Mouse (Mus musculus) forebrain, embryonic 13.5 days (tissue): ENCODE data around the gene Kcng3. TPM values are rescaled to one million over a fixed set of nuclear protein-coding genes. Genes with fewer than 3 reads are reported as not detected.

Experiments
- ATAC-seq: fragments of 200-750 bp; cut with Nextera tagmentation; 2 replicates; pipeline ENCODE4 v1.8.0; 2017
- H3K27ac ChIP-seq: fragments of 300-500 bp; sonication (generic); 2 replicates; pipeline ENCODE4 v1.5.1; 2015; ENCODE audit warnings: inconsistent platforms, mild to moderate bottlenecking, moderate library complexity
- H3K27me3 ChIP-seq: fragments of 300-500 bp; sonication (generic); 2 replicates; pipeline ENCODE4 v1.6.1; 2015; ENCODE audit warnings: mild to moderate bottlenecking, inconsistent platforms
- H3K36me3 ChIP-seq: fragments of 300-500 bp; sonication (generic); 2 replicates; pipeline ENCODE4 v1.6.1; 2015; ENCODE audit warnings: mild to moderate bottlenecking, inconsistent platforms; ENCODE audit not compliant: poor library complexity, severe bottlenecking
- H3K4me1 ChIP-seq: fragments of 300-500 bp; sonication (generic); 2 replicates; pipeline ENCODE4 v1.6.1; 2015; ENCODE audit warnings: inconsistent platforms
- H3K4me2 ChIP-seq: fragments of 300-500 bp; sonication (generic); 2 replicates; pipeline ENCODE4 v1.6.1; 2015; ENCODE audit warnings: inconsistent platforms, mild to moderate bottlenecking, moderate library complexity
- H3K4me3 ChIP-seq: fragments of 300-500 bp; sonication (generic); 2 replicates; pipeline ENCODE4 v1.5.1; 2015; ENCODE audit warnings: mild to moderate bottlenecking, inconsistent platforms
- H3K9ac ChIP-seq: fragments of 300-500 bp; sonication (generic); 2 replicates; pipeline ENCODE4 v1.6.1; 2015; ENCODE audit warnings: mild to moderate bottlenecking, inconsistent platforms
- H3K9me3 ChIP-seq: fragments of 300-500 bp; sonication (generic); replicated peaks from 2 replicates; pipeline ENCODE4 v1.6.1; 2016; ENCODE audit warnings: inconsistent platforms
- WGBS: fragments of 180-500 bp; shearing (Covaris S2); methylation state at CpG from one replicate; pipeline ENCODE4 v1.1.7; 2015; 5-methylcytosine and 5-hydroxymethylcytosine counted together
- polyA plus RNA-seq: library from polyadenylated mRNA; unstranded; fragments of >200 nt; fragmentation: Nextera tagmentation; extraction: Ambion mirVana; gene quantifications from 2 replicates; pipeline ENCODE4 v1.2.1, GENCODE M21; 2015

Gene Kcng3
- polyA plus RNA-seq, 1 experiment from 2014 or later, result not detected

DNA sequence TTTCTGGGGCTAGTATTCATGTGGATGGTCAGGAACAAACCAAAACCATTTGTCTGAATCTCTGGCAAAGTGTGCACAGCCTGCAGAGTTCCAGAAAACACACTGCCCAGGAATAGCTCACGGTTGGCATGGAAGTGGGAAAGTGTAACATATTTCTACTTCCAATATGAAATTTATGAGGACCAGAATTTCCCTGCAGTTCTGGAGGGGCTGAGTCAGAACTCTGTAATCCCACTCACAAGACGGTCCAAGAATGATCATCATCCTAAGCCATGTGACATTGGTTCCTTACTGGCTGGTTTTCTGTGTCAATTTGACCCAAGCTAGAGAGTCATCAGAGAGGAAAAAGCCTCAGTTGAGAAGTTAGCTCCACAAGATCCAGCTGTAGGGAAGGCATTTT lies 89.3 kb downstream of the Kcng3 start:
- Histone ChIP-seq H3K27me3 (peaks cover 19% of the 10 kb centered on the region), H3K9me3 (no peaks in the 10 kb centered on the region), H3K9ac (no peak overlapping the region), H3K36me3 (no peaks in the 10 kb centered on the region), H3K4me1 (peaks cover 19% of the 10 kb centered on the region), H3K4me2 (no peak overlapping the region), H3K27ac (no peak overlapping the region), H3K4me3 (no peak overlapping the region)
- ATAC-seq, result no peak
- WGBS, result 84% methylated on average over 2 of the region's 2 CpGs

GRCm38 (mm10) chr17:83539262-83540037 lies 92.2 kb downstream of the Kcng3 start:
- Histone ChIP-seq H3K27me3 (no peaks in the 10 kb centered on the region), H3K36me3 (no peaks in the 10 kb centered on the region), H3K4me3 (no peak overlapping the region), H3K27ac (no peak overlapping the region), H3K4me1 (no peaks in the 10 kb centered on the region), H3K4me2 (no peak overlapping the region), H3K9ac (no peak overlapping the region), H3K9me3 (no peaks in the 10 kb centered on the region)
- WGBS, result 80% methylated on average over 12 of the region's 12 CpGs
- no peak for ATAC-seq

- H3K4me1 ChIP-seq, result no peaks in the 10 kb centered on the region
- no peak overlapping the region for H3K9ac ChIP-seq
- no peak overlapping the region for H3K4me3 ChIP-seq
- no peaks in the 10 kb centered on the region for H3K9me3 ChIP-seq
- 92% methylated on average over 1 of the region's 1 CpGs for WGBS
- no peak overlapping the region for H3K4me2 ChIP-seq
- no peak overlapping the region for H3K27ac ChIP-seq
- ATAC-seq, result no peak
- H3K36me3 ChIP-seq, result no peaks in the 10 kb centered on the region
- no peaks in the 10 kb centered on the region for H3K27me3 ChIP-seq
Observed at GRCm38 (mm10) chr17:83538694-83539093, 93.0 kb downstream of the Kcng3 start.

- Histone ChIP-seq H3K4me1 (no peaks in the 10 kb centered on the region), H3K27ac (no peak overlapping the region), H3K9me3 (no peaks in the 10 kb centered on the region), H3K27me3 (no peaks in the 10 kb centered on the region), H3K9ac (no peak overlapping the region), H3K4me2 (no peak overlapping the region), H3K36me3 (no peaks in the 10 kb centered on the region), H3K4me3 (no peak overlapping the region)
- ATAC-seq, result no peak
- 58% methylated on average over 9 of the region's 9 CpGs for WGBS
Observed at GRCm38 (mm10) chr17:83538141-83538540, 93.6 kb downstream of the Kcng3 start.

Other genes starting within 250 kb of the Kcng3 start
- 180 and 182 TPM in 2 replicates for gene Cox7a2l, start 114.6 kb downstream of the Kcng3 start, polyA plus RNA-seq
- gene Mta3, start 74.3 kb upstream of the Kcng3 start, polyA plus RNA-seq, result 28.7 and 30.6 TPM in 2 replicates
- gene Haao, start 216.1 kb upstream of the Kcng3 start, polyA plus RNA-seq, result 0.24 TPM in 1 of 2 replicates, not detected in the other